Mouse (Mus musculus): Measurements from ENCODE around the gene Btbd11.

- TF ChIP-seq CTCF (IDR thresholded peaks at IDR 0.05; ENCODE audit: low read depth, low read length): no peak
- TF ChIP-seq POLR2A (IDR thresholded peaks at IDR 0.05; ENCODE audit: borderline replicate concordance, low read depth, low read length): no peak
Measured at GRCm38 (mm10) chr10:85590043-85590442, 203.4 kb downstream of the Btbd11 start.
